ENCODE assay signal across 8 mouse cellular contexts in genomic region chr11:105944126-105944621, GRCm38 (mm10). TPM values are rescaled to one million over a fixed set of nuclear protein-coding genes. Genes with fewer than 3 reads are reported as not detected.
DNase-seq lines count a peak whose midpoint lies in the region; ATAC-seq lines count a peak whose summit lies in the region.
"Had no signal": no experiment of that assay in that cellular context is flagged by ENCODE, and none has a peak within 500 bp of the region (broad histone marks: within the 10 kb centered on the region; RNA-seq: fewer than 3 reads in every experiment).

No protein-coding gene starts in this region.

- H3K4me2 ChIP-seq in embryonic facial prominence, embryonic 11.5 days (ENCODE audit: low read depth, low read length): peak overlapping the region; percentile 97
- H3K4me2 ChIP-seq in limb, embryonic 15.5 days: peak overlapping the region; percentile 98
- peak overlapping the region; percentile 87 for H3K4me2 ChIP-seq in midbrain, embryonic 15.5 days

- peak overlapping the region; percentile 68 for H3K4me3 ChIP-seq in embryonic facial prominence, embryonic 11.5 days (ENCODE audit: low read depth, low read length)
- H3K4me3 ChIP-seq in limb, embryonic 15.5 days: peak overlapping the region; percentile 60
- H3K4me3 ChIP-seq in midbrain, embryonic 15.5 days: peak overlapping the region; percentile 76

- DNase-seq in adrenal gland, postnatal 25 days: peak; percentile 77
- peak; percentile 72 for DNase-seq in embryonic facial prominence, embryonic 11.5 days (ENCODE audit: low spot score)
- DNase-seq in heart, adult 9 months (ENCODE audit: low spot score in 2 of 2): peak; percentile 83 to 85
- DNase-seq in kidney, adult 9 months: peak; percentile 87
- DNase-seq in spleen, postnatal 4 days (ENCODE audit: low spot score in 2 of 2): peak; percentile 35 to 80

- WGBS in embryonic facial prominence, embryonic 11.5 days: under 1% methylated on average over 56 of the region's 59 CpGs
- WGBS in limb, embryonic 15.5 days: under 1% methylated on average over 58 of the region's 59 CpGs
- 0% methylated on average over 59 of the region's 59 CpGs for WGBS in midbrain, embryonic 15.5 days

- no peaks in the 10 kb centered on the region for H3K36me3 ChIP-seq in embryonic facial prominence, embryonic 11.5 days (replicated peaks; ENCODE audit: control insufficient read depth, insufficient read depth, low read depth, low read length)
- no peaks in the 10 kb centered on the region for H3K36me3 ChIP-seq in limb, embryonic 15.5 days
- H3K36me3 ChIP-seq in midbrain, embryonic 15.5 days (replicated peaks): no peaks in the 10 kb centered on the region

- no peak overlapping the region for H3K27ac ChIP-seq in embryonic facial prominence, embryonic 11.5 days (replicated peaks; ENCODE audit: low read depth, low read length)
- peak overlapping the region; percentile 65 for H3K27ac ChIP-seq in limb, embryonic 15.5 days
- peak overlapping the region; percentile 62 for H3K27ac ChIP-seq in midbrain, embryonic 15.5 days

- H3K4me1 ChIP-seq in embryonic facial prominence, embryonic 11.5 days (ENCODE audit: control insufficient read depth, insufficient read depth, low read length): no peaks in the 10 kb centered on the region
- peaks cover 25% of the 10 kb centered on the region for H3K4me1 ChIP-seq in limb, embryonic 15.5 days
- peaks cover 24% of the 10 kb centered on the region for H3K4me1 ChIP-seq in midbrain, embryonic 15.5 days

- H3K9me3 ChIP-seq in embryonic facial prominence, embryonic 11.5 days (replicated peaks; ENCODE audit: control insufficient read depth, low read length): no peaks in the 10 kb centered on the region
- H3K9me3 ChIP-seq in limb, embryonic 15.5 days: no peaks in the 10 kb centered on the region
- no peaks in the 10 kb centered on the region for H3K9me3 ChIP-seq in midbrain, embryonic 15.5 days

- ATAC-seq in embryonic facial prominence, embryonic 11.5 days (replicated peaks; ENCODE audit: insufficient number of reproducible peaks, low FRiP score, low TSS enrichment, low read depth): peak; percentile 40
- peak; percentile 12; the same call in 1 of the 2 replicates for ATAC-seq in limb, embryonic 15.5 days (ENCODE audit: insufficient number of reproducible peaks, low FRiP score, low TSS enrichment, low read depth)
- peak; percentile 89 for ATAC-seq in midbrain, embryonic 15.5 days (replicated peaks)

- H3K27me3 ChIP-seq in embryonic facial prominence, embryonic 11.5 days (ENCODE audit: control insufficient read depth, insufficient read depth, low read length): peaks cover 8% of the 10 kb centered on the region
- no peaks in the 10 kb centered on the region; the same call in 1 of the 2 replicates for H3K27me3 ChIP-seq in limb, embryonic 15.5 days
- no peaks in the 10 kb centered on the region for H3K27me3 ChIP-seq in midbrain, embryonic 15.5 days (replicated peaks)

- peak overlapping the region; percentile 62 for H3K9ac ChIP-seq in embryonic facial prominence, embryonic 11.5 days (replicated peaks; ENCODE audit: low read length)
- peak overlapping the region; percentile 50 for H3K9ac ChIP-seq in limb, embryonic 15.5 days
- peak overlapping the region; percentile 65 for H3K9ac ChIP-seq in midbrain, embryonic 15.5 days

RNA-seq across cellular contexts. Expression of gene Cyb561, which starts 9.0 kb away (rescaled TPM):
- 124 and 195 TPM in 2 replicates for total RNA-seq in adrenal gland, postnatal 25 days (2021)
- polyA plus RNA-seq in embryonic facial prominence, embryonic 11.5 days (2014; fragmentation: Nextera tagmentation; extraction: Ambion mirVana): 9.9 and 13.4 TPM in 2 replicates
- 24.0 and 25.7 TPM in 2 replicates for polyA plus RNA-seq in limb, embryonic 15.5 days (2015; fragmentation: Nextera tagmentation; extraction: Ambion mirVana)
- 70.2 and 70.5 TPM in 2 replicates for polyA plus RNA-seq in midbrain, embryonic 15.5 days (2015; fragmentation: Nextera tagmentation; extraction: Ambion mirVana)

RNA-seq across cellular contexts. Expression of gene Ace, which starts 23.6 kb away (rescaled TPM):
- 7.3 and 8.2 TPM in 2 replicates for total RNA-seq in adrenal gland, postnatal 25 days (2021)
- polyA plus RNA-seq in embryonic facial prominence, embryonic 11.5 days (2014; fragmentation: Nextera tagmentation; extraction: Ambion mirVana): 0.41 and 0.47 TPM in 2 replicates
- 1.0 and 1.8 TPM in 2 replicates for polyA plus RNA-seq in limb, embryonic 15.5 days (2015; fragmentation: Nextera tagmentation; extraction: Ambion mirVana)
- polyA plus RNA-seq in midbrain, embryonic 15.5 days (2015; fragmentation: Nextera tagmentation; extraction: Ambion mirVana): 6.1 and 6.5 TPM in 2 replicates

RNA-seq across cellular contexts. Expression of gene Ace3, which starts 50.3 kb away (rescaled TPM):
- not detected in 2 replicates for total RNA-seq in adrenal gland, postnatal 25 days (2021)
- not detected in 2 replicates for polyA plus RNA-seq in embryonic facial prominence, embryonic 11.5 days (2014; fragmentation: Nextera tagmentation; extraction: Ambion mirVana)
- not detected in 2 replicates for polyA plus RNA-seq in limb, embryonic 15.5 days (2015; fragmentation: Nextera tagmentation; extraction: Ambion mirVana)
- polyA plus RNA-seq in midbrain, embryonic 15.5 days (2015; fragmentation: Nextera tagmentation; extraction: Ambion mirVana): not detected in 2 replicates
- total RNA-seq: layer of hippocampus, adult 8-10 months had no signal

Comparison
In these comparisons a context has a peak if more than half of its experiments do, and no peak if none do; other contexts are left out.
1. ATAC-seq: peak in every context shown above with its lines; median percentile 89 in midbrain, embryonic 15.5 days; 40 in embryonic facial prominence, embryonic 11.5 days; 12 in limb, embryonic 15.5 days.